Mouse (Mus musculus): Measurements from ENCODE around the gene Habp4. TPM values are rescaled to one million over a fixed set of nuclear protein-coding genes. Genes with fewer than 3 reads are reported as not detected.

Habp4 gene
- 11.8 and 15.3 TPM in 2 replicates for polyA plus RNA-seq (2012; rRNA removed)

DNA sequence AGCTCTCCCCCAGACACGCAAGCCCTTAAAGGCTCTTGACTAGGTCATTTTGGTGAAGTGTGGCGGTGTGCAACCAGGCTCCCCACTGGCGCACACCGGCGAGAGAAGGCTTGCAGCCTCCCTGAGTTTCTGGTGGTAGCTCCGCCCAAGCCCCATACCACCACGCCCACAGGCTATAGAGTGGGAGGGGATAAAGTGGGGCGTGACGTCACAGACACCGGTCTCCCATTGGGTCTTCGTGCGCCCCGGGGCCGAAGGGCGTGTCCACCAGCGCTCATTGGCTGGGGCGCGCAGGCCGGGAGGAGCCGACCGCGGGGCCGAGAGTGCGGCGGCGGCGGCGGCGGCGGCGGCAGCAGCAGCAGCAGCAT, at the start of gene Habp4:
Gene Habp4 (plus strand): TSS at position 277 of the 368 bp plus-strand sequence.

DNA sequence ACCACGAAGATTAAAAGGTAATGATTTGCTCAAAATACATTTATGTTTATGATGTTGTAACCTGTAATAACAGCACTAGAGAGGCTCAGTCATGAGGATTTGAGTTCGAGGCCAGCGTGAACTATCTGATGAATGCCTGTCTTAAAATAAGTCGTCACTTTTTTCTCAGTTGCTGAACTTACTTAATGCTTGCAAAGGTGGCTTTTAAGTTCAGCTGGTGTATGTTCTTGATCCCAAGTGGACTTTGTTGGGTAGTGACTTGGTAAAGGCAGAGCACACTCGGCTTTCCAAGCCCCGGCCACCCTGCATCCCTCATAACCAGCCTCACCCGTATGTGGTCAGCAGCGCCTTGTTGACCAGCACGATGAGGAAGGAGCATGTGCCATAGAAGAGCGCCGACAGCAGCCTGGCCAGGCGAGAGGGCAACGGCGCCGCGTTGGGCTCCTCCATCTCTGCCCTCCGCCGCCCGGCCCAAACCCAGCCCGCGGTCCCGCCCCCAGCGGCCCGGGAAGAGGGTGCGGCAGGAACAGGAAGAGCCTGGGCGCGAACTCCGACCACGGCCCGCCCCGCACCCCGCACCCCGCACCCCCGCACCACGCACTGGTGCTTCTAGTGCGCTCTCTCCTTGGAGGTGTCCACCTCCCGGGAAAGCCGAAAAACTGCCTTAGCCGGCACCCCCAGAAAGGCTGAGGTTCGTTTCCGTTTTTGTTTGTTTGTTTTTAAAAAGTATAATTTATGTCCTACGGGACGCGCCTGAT, 32.6 kb upstream of the Habp4 start, which contains the start of gene Slc35d2:
Gene Slc35d2 (minus strand): TSS at position 511 of the 758 bp plus-strand sequence.

DNA sequence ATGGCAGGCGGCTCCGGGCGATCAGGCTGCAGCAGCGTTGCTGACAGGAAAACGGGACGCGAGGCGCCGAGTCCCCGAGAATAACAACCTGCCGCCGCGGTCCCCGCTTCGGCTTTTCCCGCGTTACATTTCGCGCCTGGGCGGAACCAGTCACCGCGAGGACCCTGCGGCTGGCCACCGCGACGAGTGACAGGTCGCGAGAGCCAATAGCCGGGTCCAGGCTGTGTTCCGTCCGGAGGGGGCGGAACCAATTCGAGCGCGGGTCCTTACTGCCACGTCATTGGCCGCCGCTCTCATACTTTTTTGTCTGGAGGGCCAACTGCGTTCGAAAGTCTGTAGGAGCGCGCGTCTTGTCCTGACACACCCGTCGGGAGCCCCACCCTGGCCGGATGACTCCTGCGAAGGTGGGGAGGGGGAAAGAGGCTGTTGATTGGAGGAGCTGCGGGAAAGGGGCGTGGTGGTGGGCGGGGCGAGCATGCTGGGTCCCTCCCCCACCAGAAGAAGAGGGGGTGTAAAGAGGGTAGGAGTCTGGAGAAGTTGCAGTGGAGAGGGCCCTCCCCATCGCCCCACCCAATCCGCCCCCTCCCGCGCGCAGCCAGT, 8.4 kb upstream of the Habp4 start, which contains the start of gene Zfp367:
Gene Zfp367 (minus strand): TSS at position 120 of the 600 bp plus-strand sequence.

Other genes with a start within 250 kb of the Habp4 start
- not detected in 2 replicates for gene Hsd17b3, start 72.6 kb upstream of the Habp4 start, polyA plus RNA-seq (2012; rRNA removed)
- gene Slc35d2, start 32.5 kb upstream of the Habp4 start, polyA plus RNA-seq (2012; rRNA removed), result 3.2 and 6.4 TPM in 2 replicates
- 4.5 and 4.7 TPM in 2 replicates for gene Zfp367, start 8.6 kb upstream of the Habp4 start, polyA plus RNA-seq (2012; rRNA removed)
- gene Cdc14b, start 113.5 kb downstream of the Habp4 start, polyA plus RNA-seq (2012; rRNA removed), result 2.4 and 3.4 TPM in 2 replicates
- 10.8 and 13.6 TPM in 2 replicates for gene Aaed1, start 150.9 kb downstream of the Habp4 start, polyA plus RNA-seq (2012; rRNA removed)
- 47.0 and 67.9 TPM in 2 replicates for gene Ctsl, start 209.1 kb downstream of the Habp4 start, polyA plus RNA-seq (2012; rRNA removed)